Mouse (Mus musculus) erythroid progenitor cell, adult 5-6 weeks (primary cell): Measurements from ENCODE around the gene Rpl5. TPM values are rescaled to one million over a fixed set of nuclear protein-coding genes. Genes with fewer than 3 reads are reported as not detected.

Source experiments
- ATAC-seq: replicated peaks from 2 replicates; pipeline ENCODE4 v1.8.0; 2016; ENCODE audit warnings: moderate number of reproducible peaks, mild to moderate bottlenecking, moderate TSS enrichment, inconsistent platforms; ENCODE audit not compliant: poor library complexity, low FRiP score, severe bottlenecking
- total RNA-seq, 2 experiments: library from RNA; stranded (forward) in 1 of 2; stranded (reverse) in 1 of 2; fragments of 150-400 nt in 1 of 2; fragments of 186-747, 209-891 nt in 1 of 2; gene quantifications; 2 replicates each; pipeline versions ENCODE4 v1.2.3 to v1.2.4; 2015 to 2017; ENCODE audit warnings: low replicate concordance in 2 of 2

Rpl5 gene
- total RNA-seq, 2 experiments from 2014 or later: 70.6 to 187 TPM

- ATAC-seq: no peak
Observed at GRCm38 (mm10) chr5:107938886-107939285, 38.6 kb downstream of the Rpl5 start.

- ATAC-seq: no peak
Observed at GRCm38 (mm10) chr5:107939701-107940100, 39.4 kb downstream of the Rpl5 start.

- no peak for ATAC-seq
Observed at GRCm38 (mm10) chr5:107941222-107941621, 40.9 kb downstream of the Rpl5 start.

- ATAC-seq: no peak
Observed at GRCm38 (mm10) chr5:107942941-107943340, 42.6 kb downstream of the Rpl5 start.

DNA sequence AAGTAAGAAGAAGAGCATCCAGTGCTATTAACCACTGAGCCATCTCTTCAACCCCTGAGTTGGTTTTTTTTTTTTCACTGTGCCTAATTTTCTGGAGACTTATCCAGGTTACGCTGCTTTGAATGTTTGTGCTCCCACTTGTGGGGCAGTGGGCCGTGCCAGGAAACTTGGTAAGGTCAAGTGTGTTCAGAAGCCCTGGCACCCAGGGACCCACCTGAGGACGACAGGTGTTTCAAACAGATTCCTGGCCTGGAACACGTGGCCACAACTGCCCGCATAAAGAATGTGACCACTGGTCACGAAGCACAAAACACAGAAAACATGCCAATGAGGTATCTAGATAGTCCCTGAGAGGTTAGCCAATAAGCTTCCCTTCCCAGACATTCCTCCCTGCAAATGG, 43.2 kb downstream of the Rpl5 start:
- no peak for ATAC-seq

GRCm38 (mm10) chr5:107946475-107946874, 46.2 kb downstream of the Rpl5 start:
- ATAC-seq: no peak

- ATAC-seq: no peak
Observed at GRCm38 (mm10) chr5:107947548-107947947, 47.2 kb downstream of the Rpl5 start.

DNA sequence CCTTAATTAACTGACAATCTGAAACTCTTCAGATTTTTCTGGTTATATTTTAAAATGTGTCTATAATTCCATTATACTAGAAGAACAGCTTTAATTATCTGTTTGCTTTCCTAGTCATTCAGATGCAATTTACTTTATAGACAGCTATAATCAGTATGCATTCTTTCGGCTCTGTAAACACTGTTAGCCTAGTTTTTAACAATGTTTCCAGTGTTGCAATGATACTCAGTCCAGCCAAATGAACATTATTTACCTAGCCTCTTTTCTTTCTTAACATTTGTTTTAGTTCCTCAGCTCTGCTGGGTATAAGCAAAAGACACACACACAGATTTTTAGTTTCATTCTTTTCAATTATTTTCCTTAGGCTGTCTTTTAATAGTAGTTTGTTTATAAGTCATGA, 48.6 kb downstream of the Rpl5 start:
- ATAC-seq: no peak

GRCm38 (mm10) chr5:107949607-107950006, 49.3 kb downstream of the Rpl5 start:
- no peak for ATAC-seq

DNA sequence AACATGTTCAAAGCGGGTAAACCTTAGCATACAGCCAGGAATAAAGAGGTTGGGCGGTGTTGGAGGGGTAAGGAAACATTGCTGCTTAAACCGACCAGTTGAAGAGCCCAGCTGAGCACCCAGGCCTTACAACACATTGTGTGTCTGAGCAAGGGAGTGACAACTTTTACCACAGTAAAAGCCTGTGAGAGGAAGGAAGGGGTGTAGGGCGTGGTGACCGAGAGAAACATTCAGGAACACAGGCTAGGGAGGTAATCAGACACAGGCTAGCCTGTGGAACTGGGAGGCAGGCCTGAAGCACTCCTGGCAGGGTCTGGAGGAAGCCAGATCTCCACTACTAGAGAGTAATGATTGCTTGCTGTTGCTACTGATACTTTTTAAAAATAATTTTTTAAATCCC, 50.3 kb downstream of the Rpl5 start:
- peak; percentile 79 for ATAC-seq

Other genes with a start within 250 kb of the Rpl5 start
- 4.7 and 5.0 TPM in 2 replicates for gene Gfi1, start 174.5 kb upstream of the Rpl5 start, total RNA-seq (2015; ENCODE audit: low replicate concordance)
- 4.5 and 6.3 TPM in 2 replicates for gene Gfi1, start 174.5 kb upstream of the Rpl5 start, total RNA-seq (2017; ENCODE audit: low replicate concordance)
- gene Ube2d2b, start 70.4 kb upstream of the Rpl5 start, total RNA-seq (2015; ENCODE audit: low replicate concordance): not detected in 2 replicates
- gene Ube2d2b, start 70.4 kb upstream of the Rpl5 start, total RNA-seq (2017; ENCODE audit: low replicate concordance): 1.0 TPM in 1 of 2 replicates, not detected in the other
- 287 and 323 TPM in 2 replicates for gene Evi5, start 25.4 kb upstream of the Rpl5 start, total RNA-seq (2015; ENCODE audit: low replicate concordance)
- gene Evi5, start 25.4 kb upstream of the Rpl5 start, total RNA-seq (2017; ENCODE audit: low replicate concordance): 445 and 526 TPM in 2 replicates
- gene Fam69a, start 86.6 kb downstream of the Rpl5 start, total RNA-seq (2015; ENCODE audit: low replicate concordance): 34.4 and 36.8 TPM in 2 replicates
- gene Fam69a, start 86.6 kb downstream of the Rpl5 start, total RNA-seq (2017; ENCODE audit: low replicate concordance): 10.4 and 26.4 TPM in 2 replicates
- gene Mtf2, start 165.2 kb downstream of the Rpl5 start, total RNA-seq (2015; ENCODE audit: low replicate concordance): 26.4 and 49.7 TPM in 2 replicates
- 15.4 and 48.0 TPM in 2 replicates for gene Mtf2, start 165.2 kb downstream of the Rpl5 start, total RNA-seq (2017; ENCODE audit: low replicate concordance)
- 16.6 and 29.3 TPM in 2 replicates for gene Tmed5, start 232.1 kb downstream of the Rpl5 start, total RNA-seq (2015; ENCODE audit: low replicate concordance)
- 11.2 and 13.2 TPM in 2 replicates for gene Tmed5, start 232.1 kb downstream of the Rpl5 start, total RNA-seq (2017; ENCODE audit: low replicate concordance)
- 45.3 and 53.3 TPM in 2 replicates for gene Ccdc18, start 232.4 kb downstream of the Rpl5 start, total RNA-seq (2015; ENCODE audit: low replicate concordance)
- 53.3 and 93.4 TPM in 2 replicates for gene Ccdc18, start 232.4 kb downstream of the Rpl5 start, total RNA-seq (2017; ENCODE audit: low replicate concordance)